Mouse (Mus musculus) CH12F3 (cell line): ENCODE data around the gene Cyp4f18.
"Not testable (repeated sequence)": the region's sequence is repeated elsewhere in the genome, so short reads cannot be mapped to it uniquely, and the experiment has no call there.

Experiments used
- in situ Hi-C: fragments of 300-500 bp; cut with MboI; formaldehyde crosslinking; loops from 2 replicates; pipeline ENCODE4 v1.14.3; 2020; ENCODE audit warnings: low sequenced_read_pairs

Cyp4f18 gene

GRCm38 (mm10) chr8:71981456-71981855 lies 28.0 kb downstream of the Cyp4f18 start:
- in situ Hi-C loops, result loop anchor here (25.0 kb wide), 1 partner anchor 844 kb away; no protein-coding TSS in a partner anchor

- in situ Hi-C loops, result loop anchor here (25.0 kb wide), 1 partner anchor 844 kb away; no protein-coding TSS in a partner anchor
Observed at GRCm38 (mm10) chr8:71981032-71981431, 28.4 kb downstream of the Cyp4f18 start.

- in situ Hi-C loops, result no loop called here
Observed at GRCm38 (mm10) chr8:71974211-71974610, 35.2 kb downstream of the Cyp4f18 start.

GRCm38 (mm10) chr8:71971945-71972344 lies 37.5 kb downstream of the Cyp4f18 start:
- in situ Hi-C loops, result no loop called here

- in situ Hi-C loops, result no loop called here
Observed at GRCm38 (mm10) chr8:71968636-71969035, 40.8 kb downstream of the Cyp4f18 start.

- in situ Hi-C loops, result no loop called here
Observed at GRCm38 (mm10) chr8:71968100-71968499, 41.3 kb downstream of the Cyp4f18 start.

GRCm38 (mm10) chr8:71967261-71967660 lies 42.2 kb downstream of the Cyp4f18 start:
- in situ Hi-C loops, result no loop called here

GRCm38 (mm10) chr8:71966411-71966810 lies 43.0 kb downstream of the Cyp4f18 start:
- in situ Hi-C loops, result no loop called here

GRCm38 (mm10) chr8:71965166-71965565 lies 44.3 kb downstream of the Cyp4f18 start:
- in situ Hi-C loops, result no loop called here

GRCm38 (mm10) chr8:71964051-71964450 lies 45.4 kb downstream of the Cyp4f18 start:
- in situ Hi-C loops, result no loop called here

GRCm38 (mm10) chr8:71961796-71962195 lies 47.6 kb downstream of the Cyp4f18 start:
- in situ Hi-C loops, result no loop called here

- in situ Hi-C loops, result no loop called here
Observed at GRCm38 (mm10) chr8:71960483-71960882, 48.9 kb downstream of the Cyp4f18 start.

GRCm38 (mm10) chr8:71954666-71955065 lies 54.8 kb downstream of the Cyp4f18 start:
- in situ Hi-C loops, result no loop called here

GRCm38 (mm10) chr8:71952961-71953700 lies 56.3 kb downstream of the Cyp4f18 start:
- in situ Hi-C loops, result not testable (repeated sequence)

- in situ Hi-C loops, result no loop called here
Observed at GRCm38 (mm10) chr8:71952489-71952888, 56.9 kb downstream of the Cyp4f18 start.

- in situ Hi-C loops, result no loop called here
Observed at GRCm38 (mm10) chr8:71951436-71952161, 57.8 kb downstream of the Cyp4f18 start.

GRCm38 (mm10) chr8:71950482-71951221 lies 58.8 kb downstream of the Cyp4f18 start, which contains the start of gene Zfp961:
Zfp961 (plus strand) TSS chr8:71951038.
- in situ Hi-C loops, result no loop called here

GRCm38 (mm10) chr8:71948624-71949023 lies 60.8 kb downstream of the Cyp4f18 start:
- in situ Hi-C loops, result no loop called here

- in situ Hi-C loops, result no loop called here
Observed at GRCm38 (mm10) chr8:71941776-71942175, 67.7 kb downstream of the Cyp4f18 start.

GRCm38 (mm10) chr8:71940293-71941208 lies 68.9 kb downstream of the Cyp4f18 start:
- in situ Hi-C loops, result no loop called here
